Mouse (Mus musculus) ES-E14 (cell line): ENCODE measurements around the gene Ttll8. TPM values are rescaled to one million over a fixed set of nuclear protein-coding genes. Genes with fewer than 3 reads are reported as not detected.
A peak's percentile ranks its signal among the peaks of the same experiment; 100 is the strongest.

Experiments used
- DNase-seq: peaks from one replicate; pipeline ENCODE4 v3.0.0-alpha.2; 2013; ENCODE audit warnings: low read depth, low spot score
- H3K27ac ChIP-seq: 2 replicates; pipeline ENCODE4 v1.5.1; 2012; ENCODE audit warnings: low read depth, mild to moderate bottlenecking, low read length, moderate library complexity, mixed read lengths; ENCODE audit not compliant: poor library complexity, insufficient read depth, severe bottlenecking
- H3K36me3 ChIP-seq: 2 replicates; pipeline ENCODE4 v1.6.1; 2012; ENCODE audit warnings: mild to moderate bottlenecking, low read length, moderate library complexity, mixed read lengths; ENCODE audit not compliant: control insufficient read depth, poor library complexity, insufficient read depth, severe bottlenecking
- H3K4me1 ChIP-seq, 2 experiments: fragments of 150-350 bp in 1 of 2; sonication (generic) in 1 of 2; 2 replicates each; pipeline ENCODE4 v1.6.1; 2012; ENCODE audit warnings: low read length in 2 of 2, mild to moderate bottlenecking in 1 of 2, mixed read lengths in 1 of 2; ENCODE audit not compliant: control insufficient read depth in 2 of 2, insufficient read depth in 2 of 2, poor library complexity in 1 of 2
- H3K4me3 ChIP-seq, 2 experiments: fragments of 150-350 bp in 1 of 2; sonication (generic) in 1 of 2; 2 replicates each; pipeline ENCODE4 v1.5.1; 2012; ENCODE audit warnings: low read length in 2 of 2, low read depth in 1 of 2, mild to moderate bottlenecking in 1 of 2, mixed read lengths in 1 of 2; ENCODE audit not compliant: insufficient read depth in 1 of 2, poor library complexity in 1 of 2, severe bottlenecking in 1 of 2
- H3K9ac ChIP-seq: 2 replicates; pipeline ENCODE4 v1.6.1; 2012; ENCODE audit warnings: low read depth, mild to moderate bottlenecking, low read length, mixed read lengths; ENCODE audit not compliant: poor library complexity, insufficient read depth, severe bottlenecking
- H3K9me3 ChIP-seq: fragments of 150-350 bp; sonication (generic); 2 replicates; pipeline ENCODE4 v1.6.1; 2012; ENCODE audit warnings: low read depth, mild to moderate bottlenecking, low read length; ENCODE audit not compliant: control insufficient read depth, insufficient read depth
- CHD2 ChIP-seq: IDR thresholded peaks from 2 replicates; pipeline ENCODE4 v1.6.1; 2014; ENCODE audit warnings: mild to moderate bottlenecking, low read depth, low read length, inconsistent platforms
- HCFC1 ChIP-seq: IDR thresholded peaks from 2 replicates; pipeline ENCODE4 v1.6.1; 2012; ENCODE audit warnings: low read length, inconsistent platforms, borderline replicate concordance; ENCODE audit not compliant: insufficient read depth
- MAFK ChIP-seq: IDR thresholded peaks from 2 replicates; pipeline ENCODE4 v1.6.1; 2014; ENCODE audit warnings: mild to moderate bottlenecking, low read depth, low read length, inconsistent platforms; ENCODE audit not compliant: insufficient read depth
- ZC3H11A ChIP-seq: IDR thresholded peaks from 2 replicates; pipeline ENCODE4 v1.6.1; 2012; ENCODE audit warnings: low read depth, mild to moderate bottlenecking, inconsistent platforms, low read length, borderline replicate concordance
- ZNF384 ChIP-seq: IDR thresholded peaks from 2 replicates; pipeline ENCODE4 v1.6.1; 2012; ENCODE audit warnings: low read depth, low read length, inconsistent platforms
- in situ Hi-C, 2 experiments: fragments of 600-800 bp; cut with MboI; formaldehyde crosslinking; loops; one replicate each; pipeline ENCODE4 v1.15.1; 2025; ENCODE audit warnings: low sequenced_read_pairs in 2 of 2, inconsistent platforms in 1 of 2; ENCODE audit not compliant: unreplicated experiment in 2 of 2
- total RNA-seq: library from RNA; depleted of rRNA; stranded (reverse); fragments of 300-350 nt; gene quantifications from 2 replicates; pipeline ENCODE4 v1.2.3, GENCODE M21; 2012

Ttll8 gene
- total RNA-seq, 1 experiment: 0.13 TPM

DNA sequence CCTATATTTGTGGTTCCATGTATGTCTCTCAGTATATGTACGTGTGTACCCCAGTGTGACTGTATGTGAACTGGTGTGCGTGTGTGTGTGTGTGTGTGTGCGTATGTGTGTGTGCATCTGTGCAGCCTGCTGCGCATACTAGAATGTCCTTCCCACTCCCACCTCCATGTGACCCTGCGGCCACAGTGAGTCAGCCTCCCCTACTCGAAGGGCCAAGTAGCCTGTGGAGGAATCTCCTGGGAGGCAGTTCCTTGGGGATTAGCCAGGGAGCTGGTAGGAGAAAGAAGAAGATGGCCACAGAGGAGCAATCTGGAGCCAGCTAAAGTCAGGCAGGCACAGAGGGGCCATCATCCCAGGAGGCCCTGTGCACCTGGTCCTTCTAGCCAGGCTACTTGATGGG lies 79.7 kb downstream of the Ttll8 start:
- Histone ChIP-seq H3K36me3 (no peaks in the 10 kb centered on the region), H3K9ac (no peak overlapping the region), H3K4me1 (peaks cover 0 to 10% of the 10 kb centered on the region in 2 experiments; a peak in 1 of 4 replicates), H3K4me3 (no peak overlapping the region), H3K27ac (no peak overlapping the region), H3K9me3 (no peaks in the 10 kb centered on the region)
- in situ Hi-C loops: no loop called here
- no peak for DNase-seq
- no peak for TF ChIP-seq ZNF384
- TF ChIP-seq MAFK: no peak
- no peak for TF ChIP-seq ZC3H11A
- no peak for TF ChIP-seq CHD2
- no peak for TF ChIP-seq HCFC1

DNA sequence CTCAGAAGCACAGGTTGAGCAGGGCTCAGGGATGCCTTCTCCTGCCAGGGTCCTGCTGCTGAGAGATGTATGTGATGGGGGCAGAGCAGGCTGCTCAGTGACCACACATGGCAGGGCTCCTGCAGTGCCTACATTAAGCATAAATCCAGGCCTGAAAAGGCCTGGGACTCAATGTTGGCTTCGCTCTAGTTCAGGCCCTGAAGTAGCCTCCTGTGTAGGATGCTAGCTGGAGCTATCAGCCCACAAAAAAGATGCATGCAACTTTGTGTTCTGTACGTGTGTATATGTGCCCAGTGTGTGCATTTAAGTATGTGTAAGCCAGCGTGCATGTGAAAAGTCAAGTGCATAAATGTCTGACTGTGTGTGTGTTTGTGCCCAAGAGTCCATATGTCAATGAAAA lies 80.2 kb downstream of the Ttll8 start:
- TF ChIP-seq ZC3H11A (no peak), CHD2 (no peak), HCFC1 (no peak), ZNF384 (no peak), MAFK (no peak)
- in situ Hi-C loops: no loop called here
- DNase-seq: no peak
- Histone ChIP-seq H3K9ac (no peak overlapping the region), H3K9me3 (no peaks in the 10 kb centered on the region), H3K27ac (no peak overlapping the region), H3K4me1 (peaks cover 0 to 10% of the 10 kb centered on the region in 2 experiments; a peak in 1 of 4 replicates), H3K4me3 (no peak overlapping the region), H3K36me3 (no peaks in the 10 kb centered on the region)

DNA sequence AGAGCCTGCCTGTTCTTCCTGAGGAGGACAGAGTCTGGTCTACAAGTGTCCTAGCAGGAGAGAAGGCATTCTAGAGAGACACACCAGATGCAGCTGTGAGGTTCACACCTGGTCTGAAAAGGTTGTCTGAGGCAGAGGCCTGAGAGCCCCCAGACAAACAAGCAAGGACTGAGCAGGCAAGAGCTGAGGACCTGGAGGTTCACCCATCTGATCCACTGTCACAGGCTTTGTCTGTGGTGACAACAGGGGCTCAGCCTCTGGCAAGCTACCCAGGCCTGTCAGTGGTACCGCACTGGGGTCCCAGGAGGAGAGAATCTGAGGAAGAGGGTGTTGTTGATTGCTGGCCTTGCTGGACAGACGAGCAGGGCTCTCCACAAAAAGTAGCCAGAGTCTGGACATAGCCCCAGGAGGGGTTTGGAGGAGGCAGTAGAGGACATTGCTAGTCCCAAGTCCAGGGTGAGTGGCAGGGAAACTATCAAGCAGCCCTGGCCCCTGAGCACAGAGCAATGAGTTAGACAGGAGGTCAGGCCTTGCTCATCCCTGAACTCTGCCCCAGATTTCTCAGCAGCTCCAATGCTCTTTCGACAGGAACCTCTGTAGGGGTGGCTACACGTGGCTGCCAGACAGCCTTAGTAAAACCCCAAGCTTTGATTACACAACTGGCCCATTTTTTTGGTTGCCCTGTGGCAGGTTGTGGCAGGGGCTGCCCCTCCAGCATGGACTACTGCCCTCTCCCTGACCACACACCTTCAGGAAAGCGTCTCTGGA lies 83.6 kb downstream of the Ttll8 start:
- no peak overlapping the region for H3K9ac ChIP-seq
- H3K27ac ChIP-seq: no peak overlapping the region
- DNase-seq: no peak
- H3K4me3 ChIP-seq: no peak overlapping the region
- H3K4me1 ChIP-seq: peaks cover 0 to 17% of the 10 kb centered on the region in 2 experiments; a peak in 3 of 4 replicates
- in situ Hi-C loops: no loop called here
- H3K36me3 ChIP-seq: peaks cover 9% of the 10 kb centered on the region
- no peaks in the 10 kb centered on the region for H3K9me3 ChIP-seq
- TF ChIP-seq HCFC1 (no peak), MAFK (no peak), ZNF384 (no peak), ZC3H11A (no peak), CHD2 (no peak)

DNA sequence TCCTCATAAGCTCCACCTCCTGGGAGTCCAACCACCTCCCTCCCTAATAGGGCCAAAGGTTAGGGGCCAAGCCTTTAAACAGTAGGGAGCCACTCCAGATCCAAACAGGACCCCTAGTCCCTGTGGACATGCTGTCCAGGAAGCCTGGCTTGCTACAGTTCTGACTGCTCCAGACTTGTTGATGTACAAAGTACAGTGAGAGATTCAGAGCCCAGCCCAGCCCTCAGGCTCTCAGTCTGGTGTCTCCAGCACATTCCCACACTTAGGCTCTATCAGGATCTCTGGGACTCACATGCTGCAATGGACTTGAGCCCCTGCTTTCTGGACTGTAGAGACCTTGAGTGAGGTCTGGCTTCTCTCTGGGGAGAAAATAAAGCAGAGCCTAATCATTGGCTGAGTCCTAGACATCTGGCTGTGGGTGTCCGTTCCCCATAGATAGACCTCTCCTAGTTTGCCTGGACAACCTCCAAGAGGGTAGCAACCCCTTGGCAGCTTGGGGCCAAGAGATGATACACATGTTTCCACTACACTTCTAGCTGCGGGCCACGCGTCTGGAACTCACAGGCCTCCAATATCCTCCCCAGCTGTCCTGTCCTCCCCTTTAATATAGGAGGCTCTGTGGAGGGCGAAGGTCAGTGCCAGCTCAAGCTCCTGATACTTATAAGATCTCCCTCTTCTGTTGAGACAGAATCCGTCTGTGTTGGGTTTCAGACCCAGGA lies 86.0 kb downstream of the Ttll8 start:
- in situ Hi-C loops: no loop called here

More for the DNA sequence above, 86.0 kb downstream of the Ttll8 start:
- TF ChIP-seq HCFC1 (no peak), ZC3H11A (no peak)
- DNase-seq: peak; percentile 67
- peak overlapping the region; percentile 97 for H3K27ac ChIP-seq
- no peaks in the 10 kb centered on the region for H3K9me3 ChIP-seq
- no peak overlapping the region; the same call in 1 of the 2 replicates for H3K9ac ChIP-seq
- peaks cover 0 to 14% of the 10 kb centered on the region in 2 experiments; a peak in 3 of 4 replicates for H3K4me1 ChIP-seq
- no peak overlapping the region for H3K4me3 ChIP-seq
- H3K36me3 ChIP-seq: peaks cover 30% of the 10 kb centered on the region
